16 mouse cellular contexts compared by ENCODE assay signal in genomic region chr7:121572681-121573335, GRCm38 (mm10).
A peak's percentile ranks its signal among the peaks of the same experiment; 100 is the strongest.
DNase-seq lines count a peak whose midpoint lies in the region; TF ChIP-seq lines count a peak whose summit lies in the region.
"Had no signal": no experiment of that assay in that cellular context is flagged by ENCODE, and none has a peak within 500 bp of the region (broad histone marks: within the 10 kb centered on the region; RNA-seq: fewer than 3 reads in every experiment).

No protein-coding gene starts in this region.

- H3K4me1 ChIP-seq in kidney, adult 2 months (ENCODE audit: control insufficient read depth, insufficient read depth, low read length), result no peaks in the 10 kb centered on the region
- H3K4me1 ChIP-seq: embryonic facial prominence, embryonic 12.5 days; heart, embryonic 12.5 days had no signal

- H3K27ac ChIP-seq in kidney, adult 2 months (ENCODE audit: insufficient read depth, low read depth, low read length), result no peak overlapping the region
- H3K27ac ChIP-seq: embryonic facial prominence, embryonic 12.5 days; forebrain, embryonic 12.5 days had no signal

- no peak overlapping the region for H3K4me3 ChIP-seq in kidney, adult 2 months (ENCODE audit: insufficient read depth, low read depth, low read length)
- H3K4me3 ChIP-seq: embryonic facial prominence, embryonic 12.5 days; forebrain, embryonic 12.5 days; heart, embryonic 12.5 days had no signal

- no peaks in the 10 kb centered on the region for H3K27me3 ChIP-seq in kidney, adult 2 months (replicated peaks; ENCODE audit: control insufficient read depth, insufficient read depth, low read length)
- H3K27me3 ChIP-seq: embryonic facial prominence, embryonic 12.5 days; forebrain, embryonic 12.5 days; heart, embryonic 12.5 days had no signal

- WGBS in kidney, adult 2 months, result 63% methylated on average over 5 of the region's 5 CpGs

- no peak for TF ChIP-seq CTCF in kidney, adult 2 months (conservative IDR thresholded peaks at IDR 0.05; ENCODE audit: insufficient read depth, insufficient read length, low read depth, low read length)
- TF ChIP-seq CTCF in brain, embryonic 14.5 days (IDR thresholded peaks at IDR 0.05; ENCODE audit: borderline replicate concordance, extremely low read depth, insufficient read depth, insufficient read length), result no peak

- DNase-seq in cerebellum, postnatal 36 days, result peak; percentile 6 to 11
- DNase-seq in cerebellum, adult 8-10 months, result no peak
- peak; percentile 77 for DNase-seq in kidney, adult 2 months
- DNase-seq in kidney, postnatal 4 days, result no peak
- DNase-seq in Muller cell, postnatal 12 days (ENCODE audit: inconsistent ontology term), result peak; percentile 88
- DNase-seq in brain, embryonic 14.5 days (ENCODE audit: low read depth), result peak; percentile 35
- no peak for DNase-seq in testis, postnatal 10 days (ENCODE audit: low spot score)
- DNase-seq: adrenal gland, adult 8-10 months; adrenal gland, postnatal 36 days; embryo, embryonic 11 days; gastrocnemius, postnatal 10 days; heart, postnatal 36 days; kidney, adult 11 months had no signal

- no peak for TF ChIP-seq POLR2A in kidney, adult 2 months (IDR thresholded peaks at IDR 0.05; ENCODE audit: low read depth, low read length)
- TF ChIP-seq POLR2A in brain, embryonic 14.5 days (IDR thresholded peaks at IDR 0.05; ENCODE audit: borderline replicate concordance, extremely low read depth, insufficient read depth, insufficient read length, poor library complexity, severe bottlenecking), result no peak

- no peaks in the 10 kb centered on the region for H3K36me3 ChIP-seq in kidney, adult 2 months (ENCODE audit: control insufficient read depth, insufficient read depth, low read length)
- H3K36me3 ChIP-seq: embryonic facial prominence, embryonic 12.5 days; forebrain, embryonic 12.5 days; heart, embryonic 12.5 days had no signal

Comparison
In these comparisons a context has a peak if more than half of its experiments do, and no peak if none do; other contexts are left out.
1. DNase-seq: peak in cerebellum, postnatal 36 days (2 of 2), kidney, adult 2 months (single experiment), Muller cell, postnatal 12 days (single experiment) and brain, embryonic 14.5 days (single experiment); none in cerebellum, adult 8-10 months (single experiment), kidney, postnatal 4 days (0 of 2) and testis, postnatal 10 days (single experiment).